Mouse (Mus musculus) cerebellum, adult 11 months (tissue): ENCODE data around the gene Hspa12b.
A peak's percentile ranks its signal among the peaks of the same experiment; 100 is the strongest.

ENCODE experiments used
- DNase-seq: peaks from one replicate; pipeline ENCODE4 v3.0.0; 2022

The Hspa12b gene

DNA sequence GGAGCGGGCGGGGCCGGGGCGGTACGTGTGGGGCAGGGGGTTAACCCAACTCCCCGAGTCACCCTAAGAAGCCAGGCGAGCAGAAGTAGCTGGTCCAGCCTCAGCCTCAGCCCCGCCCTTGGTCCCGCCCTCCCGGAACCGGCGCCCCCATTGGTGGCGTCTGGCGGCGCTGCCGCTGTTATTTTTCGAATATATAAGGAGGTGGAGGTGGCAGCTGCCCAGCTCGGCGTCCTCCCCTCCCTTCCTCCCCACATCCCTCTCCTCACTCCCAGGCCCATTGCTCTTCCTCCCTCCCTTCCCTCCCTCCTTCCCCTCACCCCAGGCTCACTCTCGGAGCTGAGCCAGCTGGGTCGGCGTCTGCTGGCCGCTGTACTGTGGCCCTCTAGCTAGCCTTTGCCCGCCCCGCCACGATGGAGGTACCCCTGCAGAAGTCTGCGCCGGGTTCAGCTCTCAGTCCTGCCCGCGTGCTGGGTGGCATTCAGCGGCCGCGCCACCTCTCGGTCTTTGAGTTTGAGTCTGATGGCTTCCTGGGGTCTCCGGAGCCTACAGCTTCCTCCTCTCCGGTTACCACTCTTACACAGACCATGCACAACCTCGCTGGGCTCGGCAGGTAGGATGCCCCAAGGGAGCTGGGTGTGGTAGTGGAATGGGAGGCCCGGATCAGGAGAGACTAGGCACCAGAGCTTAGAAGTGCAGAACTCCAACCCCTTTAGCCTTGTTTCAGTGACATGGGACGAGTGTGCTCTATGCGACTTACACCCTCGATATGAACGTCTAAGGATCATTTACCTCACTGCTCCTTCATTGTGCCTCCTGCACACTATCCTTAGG is 59.9 kb downstream of the Hspa12b start, which contains the start of the genes Cdc25b and Spef1:
Gene Cdc25b (plus strand): TSS at position 179 of the 831 bp plus-strand sequence.
Gene Spef1 (minus strand): TSS at position 512 of the 831 bp plus-strand sequence.
- DNase-seq, result peak; percentile 80

DNA sequence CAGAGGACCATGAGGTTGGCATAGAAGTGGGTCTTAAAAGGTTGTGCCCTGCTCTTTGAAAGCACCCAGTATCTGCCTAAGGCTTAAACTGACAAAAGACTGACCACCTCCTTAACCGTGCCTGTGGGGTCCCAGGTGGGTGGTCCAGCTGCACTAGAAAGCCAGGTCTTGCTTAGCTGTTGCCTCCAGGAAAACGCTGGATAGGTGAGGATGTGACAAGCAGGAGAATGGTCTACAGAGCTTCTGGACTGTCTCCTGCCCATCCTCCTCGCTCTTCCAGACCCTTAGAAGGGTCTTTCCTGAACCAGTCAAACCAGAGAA is 60.5 kb downstream of the Hspa12b start:
- no peak for DNase-seq

- DNase-seq, result no peak
Observed at GRCm38 (mm10) chr2:131188311-131188710, 61.2 kb downstream of the Hspa12b start.

GRCm38 (mm10) chr2:131189521-131190309 is 62.6 kb downstream of the Hspa12b start:
- no peak for DNase-seq

- DNase-seq, result no peak
Observed at GRCm38 (mm10) chr2:131190344-131191004, 63.4 kb downstream of the Hspa12b start.

DNA sequence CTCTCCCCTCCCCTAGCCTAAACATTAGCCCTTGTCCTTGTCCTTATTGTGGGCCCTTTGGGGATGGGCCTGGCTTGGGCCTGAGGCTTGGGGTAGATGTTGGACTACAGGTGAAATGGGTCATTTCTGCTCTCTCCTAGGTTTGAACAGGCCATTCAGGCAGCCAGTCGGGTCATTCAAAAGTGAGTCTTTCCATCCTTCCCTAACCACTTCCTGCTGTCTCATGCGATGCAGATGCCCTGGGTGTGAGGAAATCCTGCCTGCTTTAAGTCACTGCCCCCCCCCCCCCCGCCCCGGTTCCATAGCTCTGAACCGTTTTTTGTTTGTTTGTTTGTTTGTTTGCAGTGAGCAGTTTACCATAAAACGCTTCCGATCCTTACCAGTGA is 63.9 kb downstream of the Hspa12b start:
- DNase-seq, result no peak
